Mouse (Mus musculus): ENCODE data around the gene Ncmap. TPM values are rescaled to one million over a fixed set of nuclear protein-coding genes. Genes with fewer than 3 reads are reported as not detected.

Ncmap gene
- polyA plus RNA-seq, 1 experiment from 2014 or later: 0.12 TPM

GRCm38 (mm10) chr4:135352326-135353065, 45.5 kb downstream of the Ncmap start:
- Histone ChIP-seq H3K4me2 (peak overlapping the region; percentile 73), H3K27ac (replicated peaks) (peak overlapping the region; percentile 99), H3K9me3 (replicated peaks) (no peaks in the 10 kb centered on the region), H3K36me3 (replicated peaks) (peaks cover 28% of the 10 kb centered on the region), H3K4me3 (replicated peaks) (peak overlapping the region; percentile 100), H3K9ac (peak overlapping the region; percentile 99), H3K27me3 (no peaks in the 10 kb centered on the region), H3K4me1 (replicated peaks) (peaks cover 50% of the 10 kb centered on the region)
- peak; percentile 41 for ATAC-seq (ENCODE audit: insufficient read depth)
- WGBS (ENCODE audit: insufficient replicate concordance): under 1% methylated on average over 66 of the region's 67 CpGs

- 0 out of 2 replicates have a peak, but pooled peaks cover 15% of the 10 kb centered on the region for H3K4me1 ChIP-seq (replicated peaks)
- no peaks in the 10 kb centered on the region for H3K27me3 ChIP-seq
- 86% methylated on average over 14 of the region's 14 CpGs for WGBS (ENCODE audit: insufficient replicate concordance)
- no peak overlapping the region for H3K27ac ChIP-seq (replicated peaks)
- no peak overlapping the region for H3K4me2 ChIP-seq
- H3K36me3 ChIP-seq (replicated peaks): peaks cover 99% of the 10 kb centered on the region
- H3K4me3 ChIP-seq (replicated peaks): no peak overlapping the region
- ATAC-seq (ENCODE audit: insufficient read depth): no peak
- no peak overlapping the region for H3K9ac ChIP-seq
- H3K9me3 ChIP-seq (replicated peaks): no peaks in the 10 kb centered on the region
These were observed 60.6 kb downstream of the Ncmap start for GRCm38 (mm10) chr4:135337376-135337942.

GRCm38 (mm10) chr4:135336023-135336357, 62.0 kb downstream of the Ncmap start:
- Histone ChIP-seq H3K36me3 (replicated peaks) (peaks cover 99% of the 10 kb centered on the region), H3K27me3 (no peaks in the 10 kb centered on the region), H3K4me3 (replicated peaks) (no peak overlapping the region), H3K9ac (no peak overlapping the region), H3K4me2 (no peak overlapping the region), H3K4me1 (replicated peaks) (0 out of 2 replicates have a peak, but pooled peaks cover 12% of the 10 kb centered on the region), H3K27ac (replicated peaks) (peak overlapping the region; percentile 2; the same call in 1 of the 2 replicates), H3K9me3 (replicated peaks) (no peaks in the 10 kb centered on the region)
- 77% methylated on average over 3 of the region's 3 CpGs for WGBS (ENCODE audit: insufficient replicate concordance)
- peak; percentile 23; the same call in 1 of the 2 replicates for ATAC-seq (ENCODE audit: insufficient read depth)

- H3K36me3 ChIP-seq (replicated peaks): peaks cover 99% of the 10 kb centered on the region
- no peak overlapping the region for H3K9ac ChIP-seq
- no peak overlapping the region for H3K4me2 ChIP-seq
- 80% methylated on average over 9 of the region's 9 CpGs for WGBS (ENCODE audit: insufficient replicate concordance)
- H3K4me1 ChIP-seq (replicated peaks): 0 out of 2 replicates have a peak, but pooled peaks cover 12% of the 10 kb centered on the region
- H3K27me3 ChIP-seq: no peaks in the 10 kb centered on the region
- peak overlapping the region; percentile 2 for H3K27ac ChIP-seq (replicated peaks)
- ATAC-seq (ENCODE audit: insufficient read depth): peak; percentile 75
- H3K9me3 ChIP-seq (replicated peaks): no peaks in the 10 kb centered on the region
- no peak overlapping the region for H3K4me3 ChIP-seq (replicated peaks)
These were observed 62.6 kb downstream of the Ncmap start for GRCm38 (mm10) chr4:135335327-135336022.

- no peaks in the 10 kb centered on the region for H3K27me3 ChIP-seq
- no peak overlapping the region for H3K4me3 ChIP-seq (replicated peaks)
- H3K4me2 ChIP-seq: no peak overlapping the region
- no peak overlapping the region for H3K9ac ChIP-seq
- peaks cover 7% of the 10 kb centered on the region; the same call in 1 of the 2 replicates for H3K4me1 ChIP-seq (replicated peaks)
- no peak overlapping the region; the same call in 1 of the 2 replicates for H3K27ac ChIP-seq (replicated peaks)
- peak; percentile 47 for ATAC-seq (ENCODE audit: insufficient read depth)
- H3K9me3 ChIP-seq (replicated peaks): no peaks in the 10 kb centered on the region
- H3K36me3 ChIP-seq (replicated peaks): peaks cover 100% of the 10 kb centered on the region
- WGBS (ENCODE audit: insufficient replicate concordance): 82% methylated on average over 3 of the region's 3 CpGs
These were observed 71.6 kb downstream of the Ncmap start for GRCm38 (mm10) chr4:135326469-135326868.

GRCm38 (mm10) chr4:135326046-135326445, 72.0 kb downstream of the Ncmap start:
- Histone ChIP-seq H3K36me3 (replicated peaks) (peaks cover 100% of the 10 kb centered on the region), H3K4me3 (replicated peaks) (no peak overlapping the region)
- no peak for ATAC-seq (ENCODE audit: insufficient read depth)

GRCm38 (mm10) chr4:135323021-135323420, 75.0 kb downstream of the Ncmap start:
- WGBS (ENCODE audit: insufficient replicate concordance): 92% methylated on average over 8 of the region's 8 CpGs
- Histone ChIP-seq H3K27ac (replicated peaks) (no peak overlapping the region), H3K4me2 (no peak overlapping the region), H3K9ac (no peak overlapping the region), H3K4me3 (replicated peaks) (no peak overlapping the region), H3K4me1 (replicated peaks) (peaks cover 7% of the 10 kb centered on the region; the same call in 1 of the 2 replicates), H3K36me3 (replicated peaks) (peaks cover 100% of the 10 kb centered on the region), H3K27me3 (no peaks in the 10 kb centered on the region), H3K9me3 (replicated peaks) (no peaks in the 10 kb centered on the region)
- no peak for ATAC-seq (ENCODE audit: insufficient read depth)

More at GRCm38 (mm10) chr4:135326046-135326445, 72.0 kb downstream of the Ncmap start:
- Histone ChIP-seq H3K4me2 (no peak overlapping the region), H3K9ac (no peak overlapping the region), H3K4me1 (replicated peaks) (peaks cover 7% of the 10 kb centered on the region; the same call in 1 of the 2 replicates), H3K27me3 (no peaks in the 10 kb centered on the region), H3K9me3 (replicated peaks) (no peaks in the 10 kb centered on the region), H3K27ac (replicated peaks) (no peak overlapping the region; the same call in 1 of the 2 replicates)

MicroRNA genes within 50 kb of the gene (microRNA counts, 519-probe panel; counts per million panel counts)
- 1,558 counts per million, percentile 10 among the panel's probes with 10 or more counts for microRNA mmu-miR-700

Small RNA genes within 50 kb of the gene (microRNA-seq; reads per million reads assigned to microRNA genes)
- 164 reads per million, percentile 58 among the genes with 10 or more reads in this experiment for gene Mir700

Other genes with a start within 250 kb of the Ncmap start
- 110 and 120 TPM in 2 replicates for gene Clic4, start 125.4 kb downstream of the Ncmap start, polyA plus RNA-seq (2015; fragmentation: Nextera tagmentation; extraction: Ambion mirVana)
- gene Srrm1, start 44.9 kb downstream of the Ncmap start, polyA plus RNA-seq (2015; fragmentation: Nextera tagmentation; extraction: Ambion mirVana): 86.1 and 108 TPM in 2 replicates
- 3.1 and 3.4 TPM in 2 replicates for gene Rcan3, start 35.6 kb upstream of the Ncmap start, polyA plus RNA-seq (2015; fragmentation: Nextera tagmentation; extraction: Ambion mirVana)
- not detected in 2 replicates for gene Stpg1, start 96.6 kb upstream of the Ncmap start, polyA plus RNA-seq (2015; fragmentation: Nextera tagmentation; extraction: Ambion mirVana)
- 3.1 and 3.9 TPM in 2 replicates for gene Nipal3, start 96.8 kb upstream of the Ncmap start, polyA plus RNA-seq (2015; fragmentation: Nextera tagmentation; extraction: Ambion mirVana)
- 0.41 and 0.46 TPM in 2 replicates for gene Grhl3, start 175.4 kb upstream of the Ncmap start, polyA plus RNA-seq (2015; fragmentation: Nextera tagmentation; extraction: Ambion mirVana)

All from liver, embryonic 15.5 days (tissue).